Mouse (Mus musculus): ENCODE measurements at regions not wholly inside any gene's neighbourhood (a gene's known extent, or its start where the extent isn't known, plus 50 kb on each side); places are given as distances from the start of the nearest gene placed in this dataset.
A peak's percentile ranks its signal among the peaks of the same experiment; 100 is the strongest.

GRCm38 (mm10) chr1:128658802-128659201, 66.7 kb upstream of the Cxcr4 start:
- 38% methylated on average over 2 of the region's 2 CpGs for WGBS
- TF ChIP-seq CTCF (IDR thresholded peaks at IDR 0.05; ENCODE audit: low read depth) (no peak), EP300 (IDR thresholded peaks at IDR 0.05; ENCODE audit: low read depth) (no peak)
- no peak for ATAC-seq (ENCODE audit: insufficient read depth, low read depth)

GRCm38 (mm10) chr1:128654099-128654862, 62.2 kb upstream of the Cxcr4 start:
- H3K36me3 ChIP-seq (replicated peaks; ENCODE audit: control insufficient read depth, insufficient read depth, low read length), result no peaks in the 10 kb centered on the region
- TF ChIP-seq EP300 (IDR thresholded peaks at IDR 0.05; ENCODE audit: low read depth), result no peak
- TF ChIP-seq CTCF (IDR thresholded peaks at IDR 0.05; ENCODE audit: low read depth), result no peak
- no peak overlapping the region for H3K9ac ChIP-seq (replicated peaks; ENCODE audit: low read depth, low read length)
- H3K27me3 ChIP-seq (ENCODE audit: control insufficient read depth, insufficient read depth, low read length), result no peaks in the 10 kb centered on the region
- H3K27ac ChIP-seq (ENCODE audit: low read depth), result no peak overlapping the region
- no peak for ATAC-seq (ENCODE audit: insufficient read depth, low read depth)
- no peak overlapping the region for H3K4me2 ChIP-seq (ENCODE audit: low read depth, low read length)
- DNase-seq (ENCODE audit: low spot score), result no peak
- H3K4me3 ChIP-seq (ENCODE audit: low read depth, low read length), result no peak overlapping the region
- 52% methylated on average over 5 of the region's 5 CpGs for WGBS
- no peaks in the 10 kb centered on the region for H3K4me1 ChIP-seq (ENCODE audit: control insufficient read depth, insufficient read depth)
- H3K9me3 ChIP-seq (replicated peaks; ENCODE audit: control insufficient read depth, low read length), result no peaks in the 10 kb centered on the region

More at GRCm38 (mm10) chr1:128658802-128659201, 66.7 kb upstream of the Cxcr4 start:
- no peak overlapping the region for H3K4me2 ChIP-seq (ENCODE audit: low read depth, low read length)
- DNase-seq (ENCODE audit: low spot score), result no peak
- H3K27ac ChIP-seq (ENCODE audit: low read depth), result no peak overlapping the region
- H3K27me3 ChIP-seq (ENCODE audit: control insufficient read depth, insufficient read depth, low read length), result no peaks in the 10 kb centered on the region
- H3K36me3 ChIP-seq (replicated peaks; ENCODE audit: control insufficient read depth, insufficient read depth, low read length), result no peaks in the 10 kb centered on the region
- H3K4me3 ChIP-seq (ENCODE audit: low read depth, low read length), result no peak overlapping the region
- no peaks in the 10 kb centered on the region for H3K9me3 ChIP-seq (replicated peaks; ENCODE audit: control insufficient read depth, low read length)
- no peak overlapping the region for H3K9ac ChIP-seq (replicated peaks; ENCODE audit: low read depth, low read length)
- H3K4me1 ChIP-seq (ENCODE audit: control insufficient read depth, insufficient read depth), result no peaks in the 10 kb centered on the region

- Histone ChIP-seq H3K27ac (ENCODE audit: low read depth) (no peak overlapping the region), H3K9me3 (replicated peaks; ENCODE audit: control insufficient read depth, low read length) (no peaks in the 10 kb centered on the region), H3K4me2 (ENCODE audit: low read depth, low read length) (no peak overlapping the region), H3K4me3 (ENCODE audit: low read depth, low read length) (no peak overlapping the region), H3K4me1 (ENCODE audit: control insufficient read depth, insufficient read depth) (no peaks in the 10 kb centered on the region), H3K36me3 (replicated peaks; ENCODE audit: control insufficient read depth, insufficient read depth, low read length) (no peaks in the 10 kb centered on the region), H3K9ac (replicated peaks; ENCODE audit: low read depth, low read length) (no peak overlapping the region), H3K27me3 (ENCODE audit: control insufficient read depth, insufficient read depth, low read length) (no peaks in the 10 kb centered on the region)
- ATAC-seq (ENCODE audit: insufficient read depth, low read depth) (no peak), DNase-seq (ENCODE audit: low spot score) (no peak)
- WGBS, result 58% methylated on average over 2 of the region's 2 CpGs
- no peak for TF ChIP-seq CTCF (IDR thresholded peaks at IDR 0.05; ENCODE audit: low read depth)
- no peak for TF ChIP-seq EP300 (IDR thresholded peaks at IDR 0.05; ENCODE audit: low read depth)
These were observed 58.5 kb upstream of the Cxcr4 start for GRCm38 (mm10) chr1:128650596-128650995.

GRCm38 (mm10) chr1:128649490-128650178, 57.5 kb upstream of the Cxcr4 start:
- Histone ChIP-seq H3K36me3 (replicated peaks; ENCODE audit: control insufficient read depth, insufficient read depth, low read length) (no peaks in the 10 kb centered on the region), H3K4me3 (ENCODE audit: low read depth, low read length) (no peak overlapping the region), H3K4me1 (ENCODE audit: control insufficient read depth, insufficient read depth) (no peaks in the 10 kb centered on the region), H3K27me3 (ENCODE audit: control insufficient read depth, insufficient read depth, low read length) (no peaks in the 10 kb centered on the region), H3K9ac (replicated peaks; ENCODE audit: low read depth, low read length) (no peak overlapping the region), H3K9me3 (replicated peaks; ENCODE audit: control insufficient read depth, low read length) (no peaks in the 10 kb centered on the region), H3K4me2 (ENCODE audit: low read depth, low read length) (no peak overlapping the region), H3K27ac (ENCODE audit: low read depth) (no peak overlapping the region)
- TF ChIP-seq EP300 (IDR thresholded peaks at IDR 0.05; ENCODE audit: low read depth) (no peak), CTCF (IDR thresholded peaks at IDR 0.05; ENCODE audit: low read depth) (no peak)
- DNase-seq (ENCODE audit: low spot score) (peak; percentile 36), ATAC-seq (ENCODE audit: insufficient read depth, low read depth) (no peak)
- WGBS, result 52% methylated on average over 13 of the region's 13 CpGs

- no peak overlapping the region for H3K27ac ChIP-seq (ENCODE audit: low read depth)
- no peak overlapping the region for H3K4me2 ChIP-seq (ENCODE audit: low read depth, low read length)
- no peaks in the 10 kb centered on the region for H3K36me3 ChIP-seq (replicated peaks; ENCODE audit: control insufficient read depth, insufficient read depth, low read length)
- no peak for ATAC-seq (ENCODE audit: insufficient read depth, low read depth)
- no peak overlapping the region for H3K9ac ChIP-seq (replicated peaks; ENCODE audit: low read depth, low read length)
- H3K9me3 ChIP-seq (replicated peaks; ENCODE audit: control insufficient read depth, low read length), result no peaks in the 10 kb centered on the region
- no peak for TF ChIP-seq EP300 (IDR thresholded peaks at IDR 0.05; ENCODE audit: low read depth)
- TF ChIP-seq CTCF (IDR thresholded peaks at IDR 0.05; ENCODE audit: low read depth), result no peak
- H3K4me1 ChIP-seq (ENCODE audit: control insufficient read depth, insufficient read depth), result no peaks in the 10 kb centered on the region
- DNase-seq (ENCODE audit: low spot score), result no peak
- no peaks in the 10 kb centered on the region for H3K27me3 ChIP-seq (ENCODE audit: control insufficient read depth, insufficient read depth, low read length)
- H3K4me3 ChIP-seq (ENCODE audit: low read depth, low read length), result no peak overlapping the region
- 10% methylated on average over 4 of the region's 4 CpGs for WGBS
These were observed 51.3 kb upstream of the Cxcr4 start for GRCm38 (mm10) chr1:128643316-128643776.

All from heart, postnatal 0 days (tissue).